Mouse (Mus musculus): ENCODE measurements around the gene Alg10b.
"Not testable (repeated sequence)": the region's sequence is repeated elsewhere in the genome, so short reads cannot be mapped to it uniquely, and the experiment has no call there.

Alg10b gene

DNA sequence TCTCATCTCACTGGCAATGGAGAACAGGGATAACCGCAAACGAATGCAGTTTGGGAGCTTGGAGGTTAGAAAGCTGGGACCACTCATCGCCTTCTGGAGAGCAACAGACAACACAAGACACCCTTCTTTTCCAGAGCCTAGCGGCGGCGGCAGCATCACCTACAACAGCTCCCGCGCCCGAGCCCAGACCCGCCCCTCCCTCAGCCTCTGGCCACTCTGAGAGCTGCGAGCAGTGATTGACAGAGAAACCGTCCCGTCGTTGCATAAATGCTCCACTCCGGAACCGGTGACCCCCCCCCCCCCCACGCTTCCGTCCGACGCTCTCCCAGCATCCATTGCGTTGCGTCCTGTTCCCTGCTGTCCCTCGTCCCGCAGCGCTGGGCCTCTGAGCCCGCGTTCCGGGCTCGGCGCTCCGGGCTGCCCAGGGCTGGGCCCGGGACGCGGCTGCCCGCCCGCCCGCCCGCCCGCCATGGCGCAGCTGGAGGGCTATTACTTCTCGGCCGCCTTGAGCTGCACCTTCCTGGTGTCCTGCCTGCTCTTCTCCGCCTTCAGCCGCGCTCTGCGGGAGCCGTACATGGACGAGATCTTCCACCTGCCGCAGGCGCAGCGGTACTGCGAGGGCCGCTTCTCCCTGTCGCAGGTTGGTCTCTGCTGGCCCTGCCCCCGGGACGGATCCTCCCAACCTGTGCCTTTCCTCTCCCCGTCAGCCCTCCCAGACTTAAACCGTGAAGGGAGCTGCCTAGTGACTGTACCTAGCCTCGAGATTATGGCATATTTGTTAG, at the start of gene Alg10b:
TSS of gene Alg10b (plus strand) at position 343 of the 782 bp plus-strand sequence.
- in situ Hi-C loops (cut with MboI, MseI), result no loop called here

DNA sequence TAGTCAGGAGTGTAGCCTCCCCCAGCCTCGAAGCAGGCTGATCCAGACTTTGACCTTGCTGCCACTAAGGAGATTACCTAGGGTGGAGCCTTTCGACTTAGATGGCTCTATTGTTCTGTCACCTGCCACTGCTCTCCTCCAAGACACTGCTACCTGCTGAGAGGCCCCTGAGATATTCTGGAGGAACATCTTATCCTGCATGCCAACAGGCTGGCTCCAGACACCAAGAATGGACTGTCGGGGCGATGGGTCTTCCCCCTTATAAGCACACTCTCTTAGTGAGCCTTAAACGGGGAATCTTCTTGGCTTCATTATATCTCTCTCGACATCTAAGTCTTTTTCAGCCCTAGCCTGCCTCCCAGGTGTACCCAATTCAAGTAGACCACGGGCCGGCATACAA, 41.0 kb upstream of the Alg10b start:
- in situ Hi-C loops (cut with MboI, MseI), result not testable (repeated sequence)

DNA sequence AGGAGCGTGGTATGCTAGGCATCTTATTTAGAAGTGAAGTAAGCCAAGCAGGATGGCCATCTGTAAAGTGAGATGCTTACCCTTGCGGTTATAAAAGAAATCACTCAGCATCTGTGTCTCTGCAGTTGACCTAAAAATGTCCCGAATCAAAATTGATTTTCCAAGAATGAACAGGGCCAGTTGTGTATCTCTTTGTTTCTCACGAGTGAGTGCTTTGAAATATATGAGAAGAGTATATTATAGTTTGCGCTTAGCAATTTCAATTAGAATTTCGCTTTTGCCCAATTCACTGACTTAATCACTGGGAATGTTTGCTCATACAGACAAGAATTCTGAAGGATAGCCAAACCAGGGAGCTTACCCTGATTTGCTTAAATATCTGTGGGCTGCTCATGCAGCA, 40.6 kb upstream of the Alg10b start:
- in situ Hi-C loops (cut with MboI, MseI), result no loop called here

DNA sequence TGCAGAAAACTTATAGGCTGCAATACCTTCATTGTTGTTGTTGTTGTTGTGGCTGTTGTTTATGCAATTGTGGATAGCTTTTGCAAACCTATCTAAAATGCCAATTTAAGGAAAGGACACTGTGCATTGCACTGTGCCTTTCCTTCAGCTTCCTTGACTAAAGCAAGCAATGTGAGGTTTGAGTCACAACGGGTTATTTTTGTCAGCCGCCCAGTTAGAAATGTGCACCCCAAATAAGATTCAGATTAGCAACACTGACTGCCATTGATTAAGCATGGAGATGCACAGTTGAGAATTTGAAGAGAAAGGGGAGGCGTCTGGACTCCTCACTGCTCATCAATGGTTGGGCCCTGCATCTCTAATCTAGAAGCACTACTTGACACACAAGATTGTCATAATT, 39.4 kb upstream of the Alg10b start:
- in situ Hi-C loops (cut with MboI, MseI), result no loop called here

DNA sequence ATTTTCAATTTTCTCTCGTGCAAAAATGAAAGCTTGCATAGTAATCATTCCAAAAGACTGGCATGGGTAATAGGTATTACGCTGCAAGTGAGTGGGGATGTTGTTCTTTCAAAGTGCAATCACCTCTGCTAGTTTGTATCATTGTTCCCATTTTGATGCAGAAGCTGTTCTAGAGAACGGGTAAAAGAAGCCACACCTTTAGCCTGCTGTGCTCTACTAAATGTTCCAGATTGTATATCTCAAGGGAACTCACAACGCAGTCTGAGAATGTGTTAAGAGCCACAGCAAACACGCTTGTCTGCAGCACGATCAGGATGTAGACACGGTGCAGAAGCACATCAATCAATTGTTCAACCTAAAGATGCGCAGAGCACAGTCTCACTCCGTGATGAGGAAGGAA, 34.6 kb upstream of the Alg10b start:
- in situ Hi-C loops (cut with MboI, MseI), result no loop called here

DNA sequence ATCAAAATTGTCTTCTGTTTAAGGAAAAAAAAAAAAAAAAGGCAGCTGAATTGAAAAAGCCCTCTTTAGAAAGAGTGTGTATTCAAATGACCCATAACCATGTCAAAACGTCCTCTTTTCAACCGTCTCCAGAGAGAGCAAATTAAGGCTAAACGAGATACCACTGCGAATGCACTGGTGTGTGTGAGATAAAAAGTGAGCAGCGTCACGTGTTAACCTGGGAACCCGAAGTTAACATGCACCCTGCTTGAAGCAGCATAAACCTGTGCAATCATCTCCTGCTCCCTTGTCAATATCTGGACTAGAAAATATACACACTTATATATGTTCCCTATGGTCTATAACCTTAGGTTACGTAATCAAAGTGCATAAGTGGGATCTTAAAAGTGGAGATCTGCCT, 10.2 kb upstream of the Alg10b start:
- in situ Hi-C loops (cut with MboI, MseI), result loop anchor here (5.0 kb wide), 1 partner anchor 617 kb away; no protein-coding TSS in a partner anchor

DNA sequence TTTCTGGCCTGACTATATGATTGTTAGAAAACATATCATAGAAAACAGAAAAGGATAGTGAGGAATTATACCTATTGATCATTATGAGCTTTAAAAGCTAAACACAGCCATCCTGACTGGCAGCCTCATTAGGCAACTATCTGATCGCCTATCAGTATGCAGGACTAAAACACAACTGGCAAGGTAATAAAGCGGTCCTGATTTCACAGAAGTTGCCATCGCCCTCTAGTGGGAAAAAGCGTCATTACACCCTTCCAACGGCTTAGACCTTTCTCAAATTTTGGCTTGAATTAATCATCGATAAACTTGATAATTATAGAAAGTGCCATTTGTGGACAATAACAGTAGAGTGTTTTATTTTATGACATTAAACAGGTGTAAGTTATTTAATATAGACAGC, 9.2 kb upstream of the Alg10b start:
- in situ Hi-C loops (cut with MboI, MseI), result loop anchor here (5.0 kb wide), 2 partner anchors 583 to 618 kb away; no protein-coding TSS in a partner anchor

DNA sequence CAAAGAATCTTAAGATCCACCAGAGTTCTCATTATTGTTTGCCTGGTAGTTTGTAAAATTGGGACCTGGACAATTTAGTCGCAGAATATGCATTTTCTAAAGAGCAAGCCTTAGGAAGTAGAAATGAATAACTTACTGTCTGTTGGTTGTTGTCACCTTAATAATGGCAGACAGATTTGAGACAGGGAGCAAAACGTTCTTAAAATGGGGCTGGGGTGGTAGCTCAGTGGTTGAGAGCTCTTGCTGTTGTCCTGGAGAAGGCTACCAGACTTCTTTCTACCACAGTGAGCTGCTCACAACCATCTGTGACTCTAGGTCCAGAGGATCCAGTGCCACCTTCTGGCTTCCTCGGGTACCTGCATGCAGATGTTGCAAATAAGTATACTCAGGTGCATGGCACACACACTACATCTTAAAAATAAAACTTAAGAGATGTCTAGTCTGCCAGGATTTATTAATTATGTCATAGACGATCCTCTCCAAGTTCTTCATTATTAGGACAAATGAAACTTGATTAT, 1.0 kb downstream of the Alg10b start:
- in situ Hi-C loops (cut with MboI, MseI), result loop anchor here (25.0 kb wide), 1 partner anchor 1362 kb away; no protein-coding TSS in a partner anchor

DNA sequence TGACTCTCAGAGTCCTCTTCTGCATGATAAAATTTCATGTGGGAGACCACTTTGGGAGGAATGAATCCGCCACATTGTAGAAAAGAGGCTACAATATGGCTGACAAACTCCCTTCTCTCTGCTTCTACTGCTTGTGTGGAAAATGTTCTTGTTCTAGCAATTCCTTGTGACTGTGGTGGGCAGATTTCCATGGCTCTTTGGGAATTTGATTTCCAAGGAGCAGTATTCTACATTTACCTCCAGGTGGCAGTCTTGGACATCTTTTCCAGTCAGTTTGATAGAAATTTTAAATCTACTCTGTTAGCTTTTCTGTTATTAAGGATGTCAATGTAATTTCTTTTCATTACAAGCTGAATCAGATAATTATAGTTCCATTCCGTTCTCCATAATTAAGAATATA, 13.5 kb downstream of the Alg10b start:
- in situ Hi-C loops (cut with MboI, MseI), result loop anchor here (25.0 kb wide), 1 partner anchor 1350 kb away; no protein-coding TSS in a partner anchor

DNA sequence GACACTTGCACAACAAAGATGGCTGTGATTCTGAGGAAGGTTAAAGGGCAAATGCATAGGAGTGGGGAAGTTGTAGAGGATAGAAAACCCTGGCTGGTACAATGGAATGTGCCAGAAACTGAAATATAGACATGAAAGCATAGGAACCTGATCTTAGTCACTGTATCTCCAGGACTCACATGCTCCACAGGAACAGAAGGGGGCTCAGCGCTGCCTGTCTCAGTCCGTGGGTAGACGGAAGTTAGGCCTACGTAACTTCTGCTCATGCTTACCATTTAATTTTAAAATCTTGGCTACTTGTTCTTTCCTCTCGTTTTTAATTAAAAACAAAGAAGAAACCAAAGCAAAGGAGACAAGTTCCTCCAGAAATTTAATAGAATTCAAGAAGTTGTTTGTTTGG, 20.0 kb downstream of the Alg10b start:
- in situ Hi-C loops (cut with MboI, MseI), result loop anchor here (25.0 kb wide), 1 partner anchor 1343 kb away; no protein-coding TSS in a partner anchor

DNA sequence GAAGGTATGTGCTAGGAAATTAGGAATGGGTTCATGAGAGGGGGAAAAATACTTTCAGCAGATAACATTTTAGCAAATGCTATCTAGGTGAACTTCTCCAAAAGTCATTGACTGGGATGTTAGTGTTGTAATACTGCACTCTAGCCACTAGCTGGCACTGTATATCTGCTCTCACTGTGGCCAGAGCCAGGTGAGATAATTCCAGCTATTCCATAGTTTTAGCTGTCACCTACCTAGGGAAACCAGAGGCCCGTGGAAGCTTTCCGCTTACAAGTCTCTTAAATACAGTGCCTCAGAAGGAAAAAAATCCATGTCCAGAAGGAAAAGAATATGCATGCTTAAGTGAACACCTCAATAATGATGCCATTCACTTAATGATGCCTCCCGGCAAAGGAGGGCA, 25.6 kb downstream of the Alg10b start:
- in situ Hi-C loops (cut with MboI, MseI), result loop anchor here (25.0 kb wide), 1 partner anchor 1338 kb away; no protein-coding TSS in a partner anchor

DNA sequence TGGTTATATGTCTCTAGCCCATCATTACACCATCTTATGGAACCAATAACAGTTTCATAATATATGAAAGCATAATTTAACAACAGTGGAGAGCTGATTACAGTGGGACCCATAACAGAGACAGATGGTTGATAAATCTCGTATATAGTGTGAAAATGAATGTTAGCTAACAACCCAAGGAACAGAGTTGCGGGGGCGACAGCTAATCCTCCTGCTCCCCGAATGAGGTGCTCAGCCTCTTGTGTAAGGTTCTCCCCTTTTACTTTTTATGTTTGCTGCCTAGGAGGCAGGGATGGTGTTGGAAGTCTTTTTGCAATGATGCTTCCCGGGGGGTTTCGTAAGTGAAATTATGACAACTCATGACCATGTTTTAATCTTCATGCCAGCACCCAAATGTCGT, 58.8 kb downstream of the Alg10b start:
- in situ Hi-C loops (cut with MboI, MseI), result no loop called here
